9 mouse cellular contexts compared by ENCODE assay signal in genomic region chr7:134709226-134709853, GRCm38 (mm10). TPM values are rescaled to one million over a fixed set of nuclear protein-coding genes. Genes with fewer than 3 reads are reported as not detected.
DNase-seq lines count a peak whose midpoint lies in the region; ATAC-seq and TF ChIP-seq lines count a peak whose summit lies in the region.
"Had no signal": no experiment of that assay in that cellular context is flagged by ENCODE, and none has a peak within 500 bp of the region (broad histone marks: within the 10 kb centered on the region; RNA-seq: fewer than 3 reads in every experiment).

No protein-coding gene starts in this region.

- TF ChIP-seq CTCF in lung, postnatal 0 days (IDR thresholded peaks at IDR 0.05), result no peak

- no peak overlapping the region for H3K4me2 ChIP-seq in lung, postnatal 0 days (replicated peaks; ENCODE audit: low read depth, low read length)

- no peaks in the 10 kb centered on the region for H3K9me3 ChIP-seq in lung, postnatal 0 days (ENCODE audit: low read length)

- no peaks in the 10 kb centered on the region for H3K27me3 ChIP-seq in lung, postnatal 0 days (replicated peaks; ENCODE audit: insufficient read depth, low read length)

- no peak overlapping the region for H3K27ac ChIP-seq in lung, postnatal 0 days (ENCODE audit: low read length)

- no peak overlapping the region for H3K4me3 ChIP-seq in lung, postnatal 0 days (ENCODE audit: low read depth, low read length)
- H3K4me3 ChIP-seq: megakaryocyte, embryonic 14.5 days had no signal

- peaks cover 2% of the 10 kb centered on the region; the same call in 1 of the 2 replicates for H3K4me1 ChIP-seq in lung, postnatal 0 days (ENCODE audit: insufficient read depth, low read depth, low read length)

- no peak for TF ChIP-seq EP300 in lung, postnatal 0 days (IDR thresholded peaks at IDR 0.05)

- no peaks in the 10 kb centered on the region for H3K36me3 ChIP-seq in lung, postnatal 0 days (ENCODE audit: insufficient read depth, low read length)

- DNase-seq in lung, postnatal 0 days (ENCODE audit: low spot score), result no peak
- no peak for DNase-seq in lung, postnatal 14 days
- DNase-seq in frontal cortex, postnatal 14 days (ENCODE audit: low spot score in 2 of 2), result peak; percentile 36 to 66
- DNase-seq in left cerebral cortex, adult 8-10 months (ENCODE audit: low spot score in 2 of 2), result peak; percentile 35 to 79
- peak; percentile 52 to 54 for DNase-seq in right cerebral cortex, postnatal 36 days (ENCODE audit: low spot score in 2 of 2)
- no peak for DNase-seq in thymus, postnatal 4 days
- no peak for DNase-seq in kidney, adult 11 months
- no peak for DNase-seq in testis, postnatal 10 days (ENCODE audit: low spot score)

- peak; percentile 54 for ATAC-seq in lung, postnatal 0 days

- H3K9ac ChIP-seq in lung, postnatal 0 days (replicated peaks; ENCODE audit: low read depth), result no peak overlapping the region

- 37% methylated on average over 5 of the region's 5 CpGs for WGBS in lung, postnatal 0 days

RNA-seq across cellular contexts. Expression of gene Dock1, which starts 38.9 kb away (rescaled TPM):
- 14.0 and 17.8 TPM in 2 replicates for polyA plus RNA-seq in lung, postnatal 0 days (2015; fragmentation: Nextera tagmentation; extraction: Ambion mirVana)
- 10 to 100 TPM; 25.9 to 27.8 (median 27.2) TPM for total RNA-seq in left cerebral cortex, adult 8-10 months (2022)

Comparison
In these comparisons a context has a peak if more than half of its experiments do, and no peak if none do; other contexts are left out.
1. DNase-seq: peak in frontal cortex, postnatal 14 days (2 of 2), left cerebral cortex, adult 8-10 months (2 of 2) and right cerebral cortex, postnatal 36 days (2 of 2); none in lung, postnatal 0 days (single experiment), lung, postnatal 14 days (single experiment), thymus, postnatal 4 days (single experiment), kidney, adult 11 months (single experiment) and testis, postnatal 10 days (single experiment).